Mouse (Mus musculus) intestine, embryonic 14.5 days (tissue): ENCODE measurements around the gene Cadm2. TPM values are rescaled to one million over a fixed set of nuclear protein-coding genes. Genes with fewer than 3 reads are reported as not detected.

Source experiments
- ATAC-seq: fragments of 200-750 bp; cut with Nextera tagmentation; replicated peaks from 2 replicates; pipeline ENCODE4 v1.8.0; 2017; ENCODE audit warnings: low read depth, moderate number of reproducible peaks, moderate TSS enrichment, moderate library complexity; ENCODE audit not compliant: low FRiP score, low TSS enrichment
- DNase-seq: peaks from one replicate; pipeline ENCODE4 v3.0.0-alpha.2; 2018; ENCODE audit warnings: low spot score
- H3K27ac ChIP-seq: fragments of 300-500 bp; sonication (generic); 2 replicates; pipeline ENCODE4 v1.5.1; 2014; ENCODE audit warnings: low read depth, mild to moderate bottlenecking, control low read depth
- H3K27me3 ChIP-seq: fragments of 300-500 bp; sonication (generic); replicated peaks from 2 replicates; pipeline ENCODE4 v1.6.1; 2014; ENCODE audit warnings: low read length, control low read depth; ENCODE audit not compliant: control insufficient read depth, insufficient read depth
- H3K36me3 ChIP-seq: fragments of 300-500 bp; sonication (generic); 2 replicates; pipeline ENCODE4 v1.6.1; 2014; ENCODE audit warnings: low read length, control low read depth; ENCODE audit not compliant: control insufficient read depth, insufficient read depth
- H3K4me1 ChIP-seq: fragments of 300-500 bp; sonication (generic); replicated peaks from 2 replicates; pipeline ENCODE4 v1.6.1; 2014; ENCODE audit warnings: low read length, control low read depth, mixed read lengths; ENCODE audit not compliant: control insufficient read depth, insufficient read depth
- H3K4me2 ChIP-seq: fragments of 300-500 bp; sonication (generic); 2 replicates; pipeline ENCODE4 v1.6.1; 2014; ENCODE audit warnings: low read length
- H3K4me3 ChIP-seq: fragments of 300-500 bp; sonication (generic); 2 replicates; pipeline ENCODE4 v1.5.1; 2014; ENCODE audit warnings: low read depth, low read length, control low read depth, mixed read lengths
- H3K9ac ChIP-seq: fragments of 300-500 bp; sonication (generic); 2 replicates; pipeline ENCODE4 v1.6.1; 2014; ENCODE audit warnings: mild to moderate bottlenecking, low read length
- H3K9me3 ChIP-seq: fragments of 300-500 bp; sonication (generic); 2 replicates; pipeline ENCODE4 v1.6.1; 2016; ENCODE audit warnings: low read length, control low read depth; ENCODE audit not compliant: control insufficient read depth
- WGBS: fragments of 180-500 bp; shearing (Covaris S2); extraction: QIAGEN DNeasy Blood & Tissue Kit; methylation state at CpG from one replicate; pipeline ENCODE4 v1.1.7; 2014; 5-methylcytosine and 5-hydroxymethylcytosine counted together
- polyA plus RNA-seq: library from polyadenylated mRNA; unstranded; fragments of >200 nt; fragmentation: Nextera tagmentation; extraction: Ambion mirVana; gene quantifications from 2 replicates; pipeline ENCODE4 v1.2.1, GENCODE M21; 2014

The Cadm2 gene
- polyA plus RNA-seq, 1 experiment from 2014 or later: 0.91 TPM

- 91% methylated on average over 4 of the region's 4 CpGs for WGBS
- no peak for DNase-seq
- no peaks in the 10 kb centered on the region for H3K4me1 ChIP-seq
Observed at GRCm38 (mm10) chr16:66769545-66769944, 851.2 kb downstream of the Cadm2 start.

GRCm38 (mm10) chr16:66768684-66769389 is 851.9 kb downstream of the Cadm2 start:
- Histone ChIP-seq H3K27ac (no peak overlapping the region), H3K9me3 (no peaks in the 10 kb centered on the region), H3K9ac (no peak overlapping the region), H3K27me3 (no peaks in the 10 kb centered on the region), H3K4me1 (no peaks in the 10 kb centered on the region), H3K36me3 (no peaks in the 10 kb centered on the region), H3K4me2 (no peak overlapping the region), H3K4me3 (no peak overlapping the region)
- WGBS: 73% methylated on average over 4 of the region's 4 CpGs
- no peak for DNase-seq
- no peak for ATAC-seq

More at GRCm38 (mm10) chr16:66769545-66769944, 851.2 kb downstream of the Cadm2 start:
- ATAC-seq: no peak
- Histone ChIP-seq H3K9ac (no peak overlapping the region), H3K4me2 (no peak overlapping the region), H3K27me3 (no peaks in the 10 kb centered on the region), H3K36me3 (no peaks in the 10 kb centered on the region), H3K4me3 (no peak overlapping the region), H3K27ac (no peak overlapping the region), H3K9me3 (no peaks in the 10 kb centered on the region)

- Histone ChIP-seq H3K9ac (no peak overlapping the region), H3K9me3 (no peaks in the 10 kb centered on the region), H3K36me3 (no peaks in the 10 kb centered on the region), H3K4me2 (no peak overlapping the region), H3K27me3 (no peaks in the 10 kb centered on the region), H3K4me1 (no peaks in the 10 kb centered on the region), H3K4me3 (no peak overlapping the region), H3K27ac (no peak overlapping the region)
- no peak for ATAC-seq
- no peak for DNase-seq
Observed at GRCm38 (mm10) chr16:66761546-66762473, 858.9 kb downstream of the Cadm2 start.

GRCm38 (mm10) chr16:66748533-66748932 is 872.2 kb downstream of the Cadm2 start:
- no peaks in the 10 kb centered on the region for H3K4me1 ChIP-seq
- 93% methylated on average over 2 of the region's 2 CpGs for WGBS

GRCm38 (mm10) chr16:66731212-66731611 is 889.5 kb downstream of the Cadm2 start:
- H3K36me3 ChIP-seq: no peaks in the 10 kb centered on the region
- no peak overlapping the region for H3K9ac ChIP-seq
- no peak overlapping the region for H3K4me3 ChIP-seq
- H3K27ac ChIP-seq: no peak overlapping the region
- ATAC-seq: no peak
- no peaks in the 10 kb centered on the region for H3K9me3 ChIP-seq
- no peak for DNase-seq
- H3K27me3 ChIP-seq: no peaks in the 10 kb centered on the region
- no peaks in the 10 kb centered on the region for H3K4me1 ChIP-seq
- H3K4me2 ChIP-seq: no peak overlapping the region
- WGBS: 61% methylated on average over 3 of the region's 3 CpGs

More at GRCm38 (mm10) chr16:66748533-66748932, 872.2 kb downstream of the Cadm2 start:
- H3K36me3 ChIP-seq: no peaks in the 10 kb centered on the region
- H3K4me2 ChIP-seq: no peak overlapping the region
- H3K27ac ChIP-seq: no peak overlapping the region
- H3K9ac ChIP-seq: no peak overlapping the region
- H3K4me3 ChIP-seq: no peak overlapping the region
- no peaks in the 10 kb centered on the region for H3K9me3 ChIP-seq
- ATAC-seq (no peak), DNase-seq (no peak)
- H3K27me3 ChIP-seq: no peaks in the 10 kb centered on the region

- Histone ChIP-seq H3K4me2 (no peak overlapping the region), H3K9me3 (no peaks in the 10 kb centered on the region), H3K4me1 (no peaks in the 10 kb centered on the region), H3K27ac (no peak overlapping the region), H3K36me3 (no peaks in the 10 kb centered on the region), H3K9ac (no peak overlapping the region), H3K27me3 (no peaks in the 10 kb centered on the region), H3K4me3 (no peak overlapping the region)
- DNase-seq (no peak), ATAC-seq (no peak)
- 72% methylated on average over 3 of the region's 3 CpGs for WGBS
Observed at GRCm38 (mm10) chr16:66706476-66706875, 914.2 kb downstream of the Cadm2 start.

GRCm38 (mm10) chr16:66694783-66695182 is 925.9 kb downstream of the Cadm2 start:
- Histone ChIP-seq H3K4me2 (no peak overlapping the region), H3K27me3 (no peaks in the 10 kb centered on the region), H3K4me3 (no peak overlapping the region), H3K27ac (no peak overlapping the region), H3K36me3 (no peaks in the 10 kb centered on the region), H3K9me3 (no peaks in the 10 kb centered on the region), H3K9ac (no peak overlapping the region), H3K4me1 (no peaks in the 10 kb centered on the region)
- ATAC-seq (no peak), DNase-seq (no peak)

GRCm38 (mm10) chr16:66677241-66677640 is 943.5 kb downstream of the Cadm2 start:
- Histone ChIP-seq H3K4me2 (no peak overlapping the region), H3K36me3 (no peaks in the 10 kb centered on the region), H3K9ac (no peak overlapping the region), H3K4me3 (no peak overlapping the region), H3K27me3 (no peaks in the 10 kb centered on the region), H3K4me1 (no peaks in the 10 kb centered on the region), H3K27ac (no peak overlapping the region), H3K9me3 (no peaks in the 10 kb centered on the region)
- ATAC-seq: no peak
- DNase-seq: no peak
